Mouse (Mus musculus) lung, postnatal 4 days (tissue): ENCODE results near the gene Gpr62.
"Not testable (repeated sequence)": the region's sequence is repeated elsewhere in the genome, so short reads cannot be mapped to it uniquely, and the experiment has no call there.

ENCODE experiments used
- DNase-seq, 2 experiments: peaks; one replicate each; pipeline ENCODE4 v3.0.0; 2021

The Gpr62 gene

DNA sequence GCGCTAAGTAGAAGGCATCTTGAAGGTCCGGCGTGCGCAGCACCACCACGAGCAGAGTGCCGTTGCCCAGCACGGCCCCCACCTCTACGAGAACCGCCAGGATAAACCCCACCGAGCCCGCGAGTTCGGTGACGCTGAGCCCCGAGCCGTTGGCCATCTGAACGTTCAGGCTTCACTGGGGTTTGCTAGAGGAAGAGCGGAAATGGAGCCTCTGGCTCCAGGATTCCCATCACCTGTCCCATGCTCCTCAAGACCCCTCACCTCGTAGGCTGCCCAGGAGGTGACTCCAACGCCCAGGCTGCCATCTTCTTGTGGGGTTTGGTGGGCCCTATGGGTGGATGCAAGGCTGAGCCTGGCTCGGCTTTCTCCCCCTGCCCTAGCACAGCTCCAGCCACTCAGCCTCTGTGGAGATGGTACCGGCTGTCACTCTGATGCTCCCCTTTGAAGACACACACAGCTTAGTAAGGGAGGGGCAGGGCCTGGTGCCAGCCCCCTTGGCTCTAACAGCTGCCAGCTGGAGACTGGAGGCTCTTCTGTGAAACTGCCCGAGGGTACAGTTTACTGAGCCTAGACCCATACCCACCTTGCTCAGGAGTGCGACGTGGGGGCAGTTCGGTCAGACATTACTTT is at the start of gene Gpr62:
Gene Gpr62, minus strand, starts transcription at position 368 of the 630 bp plus-strand sequence.
- DNase-seq = no peak

DNA sequence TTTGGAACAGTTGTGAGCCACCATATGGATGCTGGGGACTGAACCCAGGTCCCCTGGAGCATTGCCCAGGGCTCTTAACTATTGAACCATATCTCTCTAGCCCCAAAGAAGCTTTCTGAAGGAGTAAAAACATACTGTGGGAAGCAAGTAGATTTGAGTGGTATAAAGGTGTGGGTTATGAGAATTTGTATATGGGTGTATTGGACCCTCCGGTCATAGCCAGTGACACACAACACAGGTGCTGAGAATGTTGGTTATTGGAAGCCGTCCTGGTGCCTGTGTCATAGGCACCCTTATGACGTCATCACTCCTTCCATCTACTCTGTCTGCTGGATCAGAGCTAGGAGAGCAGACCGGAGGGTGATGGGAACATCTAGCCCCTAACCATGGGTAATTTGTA is 48.5 kb upstream of the Gpr62 start, which contains the start of gene Iqcf5:
Gene Iqcf5, plus strand, starts transcription at position 301 of the 400 bp plus-strand sequence.
- no peak for DNase-seq

DNA sequence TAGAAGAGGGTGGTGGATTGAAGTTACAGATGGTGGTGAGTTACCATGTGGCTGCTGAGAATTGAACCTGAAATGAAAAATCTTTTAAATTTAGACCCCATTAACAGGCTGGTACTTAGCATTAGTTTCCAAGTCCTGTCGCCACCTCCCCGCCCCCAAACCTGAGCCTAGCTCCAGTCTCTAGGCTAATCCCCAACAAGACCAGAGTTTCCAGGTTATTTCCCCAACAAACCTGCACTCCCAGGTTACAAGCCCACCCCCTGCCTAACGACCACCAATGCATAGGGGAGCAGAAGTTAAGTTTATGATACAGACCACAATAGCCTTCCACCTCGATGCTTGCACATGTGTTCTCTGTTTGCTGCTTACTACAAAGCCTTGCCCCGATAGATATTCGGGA is 47.8 kb upstream of the Gpr62 start:
- DNase-seq = no peak

- peak; percentile 27 to 45 for DNase-seq
Measured at GRCm38 (mm10) chr9:106512729-106513450, 47.2 kb upstream of the Gpr62 start.

GRCm38 (mm10) chr9:106509356-106509755 is 43.6 kb upstream of the Gpr62 start:
- DNase-seq = no peak

DNA sequence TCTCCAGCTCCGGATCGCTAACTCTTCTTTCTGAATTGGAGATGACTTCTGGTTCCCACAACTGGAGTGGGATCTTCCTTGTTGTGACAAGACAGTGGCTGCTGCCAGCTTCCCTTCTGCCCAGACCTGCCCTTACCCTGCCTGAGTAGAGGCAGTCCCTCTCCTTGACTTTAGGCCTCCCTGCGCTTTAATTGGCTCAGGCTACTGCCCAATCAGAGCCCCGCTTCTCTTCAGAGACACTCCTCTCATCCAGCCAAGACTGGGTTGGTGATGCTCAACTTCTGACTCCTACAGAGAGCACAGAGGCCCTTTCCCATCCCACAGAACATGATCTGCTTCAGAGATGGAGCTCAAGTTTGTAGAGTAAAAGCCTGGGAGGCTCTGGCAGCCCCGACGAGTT is 38.5 kb upstream of the Gpr62 start:
- no peak for DNase-seq

DNA sequence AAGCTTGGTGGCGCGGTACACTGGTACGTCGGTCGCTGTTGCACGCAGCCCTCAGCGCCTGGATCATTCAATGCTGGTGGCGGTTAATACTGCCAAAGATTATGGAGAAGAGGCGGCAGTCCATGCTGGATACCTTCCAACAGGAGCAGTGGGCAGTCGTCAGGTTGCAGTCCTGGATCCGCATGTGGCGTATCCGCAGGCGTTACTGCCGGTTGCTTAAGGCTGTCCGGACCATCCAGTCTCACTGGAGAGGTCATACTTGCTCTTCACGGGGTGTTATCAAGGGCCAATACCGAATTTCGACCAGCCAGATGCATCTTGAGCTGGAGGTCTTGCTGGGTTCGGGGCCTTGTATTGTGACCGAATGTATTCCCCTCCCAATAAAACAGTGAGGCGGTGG is 36.1 kb upstream of the Gpr62 start:
- DNase-seq = no peak

DNA sequence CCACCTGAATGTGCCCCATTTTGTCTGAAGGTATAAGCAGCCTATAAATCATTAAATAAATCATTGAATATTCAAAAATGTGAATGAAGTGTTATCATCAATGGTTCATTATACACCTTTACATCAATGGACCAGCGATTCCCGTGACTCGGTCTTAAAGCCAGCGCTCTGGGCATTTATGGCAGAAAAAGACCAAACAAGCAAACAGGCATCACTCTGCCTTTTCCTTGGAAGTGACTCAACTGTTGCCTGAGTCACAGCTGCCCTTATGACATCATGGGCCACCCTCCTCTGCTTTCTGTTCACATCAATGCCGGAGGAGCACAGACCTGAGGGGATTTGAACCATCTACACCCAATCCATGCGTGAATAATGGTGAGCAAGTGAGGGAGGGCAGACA is 33.9 kb upstream of the Gpr62 start, which contains the start of gene Iqcf1:
Gene Iqcf1, plus strand, starts transcription at position 301 of the 400 bp plus-strand sequence.
- no peak for DNase-seq

DNA sequence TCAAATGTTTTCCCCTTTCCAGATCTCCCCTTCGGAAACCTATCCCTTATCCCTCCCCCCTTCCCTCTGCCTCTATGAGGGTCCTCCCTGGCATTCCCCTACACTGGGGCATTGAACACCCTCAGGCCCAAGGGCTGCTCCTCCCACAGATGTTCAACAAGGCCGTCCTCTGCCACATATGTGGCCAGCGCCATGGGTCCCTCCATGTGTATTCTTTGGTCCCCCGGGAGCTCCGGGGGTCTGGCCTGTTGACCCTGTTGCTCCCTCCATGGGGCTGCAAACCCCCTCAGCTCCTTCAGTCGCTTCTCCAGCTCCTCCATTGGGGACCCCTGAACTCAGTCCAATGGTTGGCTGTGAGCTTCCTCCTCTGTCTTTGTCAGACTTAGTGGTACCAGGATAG is 21.9 kb upstream of the Gpr62 start:
- not testable (repeated sequence) for DNase-seq

- no peak for DNase-seq
Measured at GRCm38 (mm10) chr9:106485076-106485475, 19.3 kb upstream of the Gpr62 start.

DNA sequence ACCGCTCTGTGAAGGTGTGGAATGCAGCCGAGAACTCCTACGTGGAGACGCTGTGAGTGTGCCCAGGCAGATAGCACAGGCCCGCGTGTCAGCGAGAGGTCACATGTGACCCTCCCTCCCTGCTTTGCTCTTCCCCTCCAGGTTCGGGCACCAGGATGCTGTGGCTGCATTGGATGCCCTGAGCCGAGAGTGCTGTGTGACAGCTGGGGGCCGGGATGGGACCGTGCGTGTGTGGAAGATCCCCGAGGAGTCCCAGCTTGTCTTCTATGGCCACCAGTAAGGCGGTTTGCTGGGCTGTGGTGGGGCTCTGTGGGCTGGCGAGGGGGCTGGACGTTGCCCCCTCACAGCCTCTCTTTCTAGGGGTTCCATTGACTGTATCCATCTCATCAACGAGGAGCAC is 17.9 kb upstream of the Gpr62 start:
- DNase-seq = peak in 1 of 2 experiments; percentile 20

- DNase-seq = peak in 1 of 2 experiments; percentile 23
Measured at GRCm38 (mm10) chr9:106483136-106483535, 17.4 kb upstream of the Gpr62 start.

GRCm38 (mm10) chr9:106482578-106483115 is 16.9 kb upstream of the Gpr62 start:
- DNase-seq = peak in 1 of 2 experiments; percentile 10

DNA sequence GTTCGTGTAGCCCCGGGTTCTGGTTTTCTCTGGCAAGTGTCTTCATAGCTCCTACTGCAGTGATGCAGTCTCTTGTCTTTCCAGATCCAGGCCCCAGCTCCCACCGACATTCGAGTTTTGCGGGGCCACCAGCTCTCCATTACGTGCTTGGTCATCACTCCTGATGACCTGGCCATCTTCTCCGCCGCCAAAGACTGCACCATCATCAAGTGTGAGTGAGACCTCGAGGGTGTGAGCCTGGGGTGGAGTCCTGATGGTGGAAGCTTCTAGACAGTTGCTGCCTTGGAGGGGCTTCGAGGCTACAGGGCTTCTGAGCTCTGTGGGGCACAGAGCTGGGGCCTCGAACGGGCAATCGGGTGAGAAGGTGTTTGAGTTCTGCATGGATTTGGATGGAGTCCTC is 15.9 kb upstream of the Gpr62 start:
- peak in 1 of 2 experiments; percentile 15 for DNase-seq

DNA sequence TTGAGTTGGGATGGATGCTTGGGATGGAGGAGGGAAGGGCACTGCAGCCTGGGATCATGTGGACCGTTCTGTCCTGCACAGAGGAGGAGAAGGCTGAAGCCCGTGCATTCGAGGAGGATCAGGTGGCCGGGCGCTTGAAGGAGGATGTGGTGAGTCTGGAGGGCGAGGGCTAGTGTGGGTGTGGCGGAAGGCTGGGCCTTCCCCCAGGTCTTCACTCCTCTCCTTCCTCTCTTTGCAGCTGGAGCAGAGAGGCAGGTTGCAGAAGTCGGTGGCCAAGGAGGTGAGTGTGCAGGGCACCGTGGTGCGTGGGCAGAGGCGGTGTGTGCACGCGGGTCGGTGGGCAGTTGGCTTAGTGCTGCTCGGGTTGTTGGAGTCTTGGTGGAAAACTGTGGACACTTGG is 15.3 kb upstream of the Gpr62 start:
- DNase-seq = peak in 1 of 2 experiments; percentile 21

GRCm38 (mm10) chr9:106480541-106480940 is 14.8 kb upstream of the Gpr62 start:
- peak in 1 of 2 experiments; percentile 16 for DNase-seq

DNA sequence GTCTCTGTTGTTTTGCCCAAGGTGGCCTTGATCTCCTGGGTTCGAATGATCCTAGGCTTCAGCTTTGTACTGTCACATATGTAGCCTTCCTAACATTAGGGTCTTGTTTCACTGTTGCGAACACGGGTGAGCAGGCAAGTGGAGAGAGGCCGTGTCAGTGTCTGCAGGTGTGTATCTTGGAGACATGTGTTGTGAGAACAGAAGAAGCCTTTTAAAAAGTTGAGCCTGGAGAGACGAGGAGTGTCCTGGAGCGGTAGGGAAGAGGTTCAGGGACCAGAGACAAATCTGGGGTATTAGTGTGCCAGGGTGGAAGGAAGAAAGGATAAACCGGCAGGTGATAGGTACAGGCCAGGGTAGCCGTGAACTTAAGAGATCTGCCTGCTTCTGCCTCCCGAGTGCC is 12.4 kb upstream of the Gpr62 start:
- no peak for DNase-seq

DNA sequence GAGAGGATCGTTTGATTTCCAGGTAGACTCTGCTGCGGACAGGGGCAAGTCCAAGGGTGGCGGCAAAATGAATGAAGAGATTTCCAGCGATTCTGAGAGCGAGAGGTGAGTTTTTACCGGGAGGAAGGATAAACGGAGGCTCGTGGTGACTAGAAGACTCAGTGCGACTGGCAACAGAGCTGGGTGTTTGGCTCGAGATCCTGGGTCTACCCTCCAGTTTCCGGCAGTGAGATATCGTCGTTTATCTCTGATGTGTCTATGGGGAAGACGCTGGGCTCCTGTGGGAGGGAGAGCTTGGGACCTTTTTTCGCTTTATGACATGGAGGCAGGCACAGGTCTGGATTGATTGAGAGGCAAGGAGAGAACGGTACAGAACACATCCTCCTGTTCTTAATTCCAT is 11.9 kb upstream of the Gpr62 start:
- peak in 1 of 2 experiments; percentile 17 for DNase-seq

DNA sequence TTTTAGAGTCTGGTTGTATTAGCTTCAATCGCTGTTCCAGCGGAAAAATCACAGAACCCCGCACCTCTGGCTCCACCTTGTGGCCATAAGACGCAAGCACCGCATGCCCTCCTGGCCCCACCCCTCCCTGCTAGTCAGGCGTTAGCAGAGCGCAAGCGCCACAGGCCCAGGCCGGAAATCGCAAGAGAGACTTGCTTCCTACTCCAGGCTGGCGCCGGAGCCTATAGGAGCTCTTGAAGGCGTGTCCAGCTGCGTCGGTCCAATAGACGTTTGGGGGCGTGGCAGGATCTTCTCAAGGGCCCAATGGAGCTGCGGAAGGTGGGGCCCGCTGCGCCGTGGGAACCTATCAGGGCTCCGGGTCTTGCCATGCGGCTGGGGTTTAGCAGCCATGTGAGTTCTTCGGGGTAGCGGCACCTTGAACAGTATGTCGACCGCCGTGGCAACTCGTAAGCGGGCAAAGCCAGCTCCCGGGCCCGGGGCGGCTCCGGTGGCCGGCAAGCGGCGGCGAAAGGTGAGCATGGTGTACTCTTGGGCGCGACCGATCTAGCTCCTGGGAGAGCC is 11.3 kb upstream of the Gpr62 start, which contains the start of gene Parp3:
Gene Parp3, minus strand, starts transcription at position 26 of the 561 bp plus-strand sequence.
- DNase-seq = peak; percentile 99 to 100

- DNase-seq = peak; percentile 80 to 83
Measured at GRCm38 (mm10) chr9:106476002-106476923, 10.5 kb upstream of the Gpr62 start.

DNA sequence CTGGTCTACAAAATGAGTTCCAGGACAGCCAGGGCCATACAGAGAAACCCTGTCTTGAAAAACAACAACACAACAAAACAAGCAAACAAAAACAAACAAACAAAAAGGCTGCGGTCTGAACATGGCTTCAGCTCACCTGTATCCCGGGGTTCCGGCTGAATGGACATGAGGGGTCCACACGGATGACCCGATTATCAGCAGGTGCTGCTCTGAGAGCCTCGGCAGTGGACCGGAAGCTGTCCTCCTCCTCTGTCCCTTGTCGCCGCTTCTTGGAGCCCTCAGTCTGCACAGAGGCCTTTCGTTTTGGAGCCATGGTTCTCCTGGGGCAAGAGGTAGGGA is 9.9 kb upstream of the Gpr62 start, which contains the start of gene Rrp9:
Gene Rrp9, plus strand, starts transcription at position 301 of the 339 bp plus-strand sequence.
- peak in 1 of 2 experiments; percentile 25 for DNase-seq

DNA sequence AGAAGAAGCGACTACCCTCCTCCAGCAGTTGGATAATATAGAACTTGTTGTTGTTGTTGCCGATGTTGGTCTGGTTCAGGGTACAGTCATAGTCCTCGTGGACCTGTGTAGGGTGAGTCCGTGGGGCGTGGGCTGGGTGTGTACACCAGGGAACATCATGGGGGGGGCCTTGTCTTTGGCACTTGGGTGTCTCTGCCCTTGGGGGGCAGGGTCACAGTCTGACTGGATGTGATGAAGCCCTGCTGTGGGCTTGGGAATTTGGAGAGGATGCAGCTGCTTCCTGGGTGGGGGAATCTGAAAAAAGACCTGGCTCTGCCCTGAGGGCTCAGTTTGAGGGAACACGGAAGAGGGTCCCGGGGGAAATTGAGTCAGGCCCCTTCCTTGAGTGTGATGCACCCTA is 9.3 kb upstream of the Gpr62 start:
- DNase-seq = peak; percentile 47 to 73
